Mouse (Mus musculus) cortical plate, adult 2 months (tissue): ENCODE data around the gene Vldlr.

Source experiments
- CTCF ChIP-seq: fragments of 200-500 bp; IDR thresholded peaks from 2 replicates; pipeline ENCODE4 v1.5.1; 2011; ENCODE audit warnings: mild to moderate bottlenecking, control low read depth, low read length; ENCODE audit not compliant: insufficient read depth; ENCODE audit errors: extremely low read depth
- POLR2A ChIP-seq: fragments of 200-500 bp; IDR thresholded peaks from 2 replicates; pipeline ENCODE4 v1.6.1; 2011; ENCODE audit warnings: mild to moderate bottlenecking, low read length, control low read depth; ENCODE audit not compliant: insufficient read depth; ENCODE audit errors: extremely low read depth

GRCm38 (mm10) chr19:27274382-27274781 lies 58.1 kb downstream of the Vldlr start:
- TF ChIP-seq CTCF (no peak), POLR2A (no peak)
